Mouse (Mus musculus) B cell, adult (primary cell): ENCODE data around the gene Actn3. TPM values are rescaled to one million over a fixed set of nuclear protein-coding genes. Genes with fewer than 3 reads are reported as not detected.

Experiments used
- total RNA-seq: library from RNA; stranded (reverse); gene quantifications from 4 replicates; pipeline ENCODE4 v1.2.4, GENCODE M21; 2023; ENCODE audit not compliant: inconsistent age

Gene Actn3
- not detected in 4 replicates for total RNA-seq

GRCm38 (mm10) chr19:4877785-4878184, at the start of gene Actn3:
Actn3 (minus strand) TSS chr19:4877909.

GRCm38 (mm10) chr19:4905979-4906794, 28.5 kb upstream of the Actn3 start, which contains the start of gene Bbs1:
Bbs1 (minus strand) TSS chr19:4906628.

GRCm38 (mm10) chr19:4878405-4879323, 955 bp upstream of the Actn3 start, which contains the start of gene Zdhhc24:
Zdhhc24 (plus strand) TSS chr19:4878668.

GRCm38 (mm10) chr19:4854552-4855469, 22.9 kb downstream of the Actn3 start, which contains the start of gene Ctsf:
Ctsf (plus strand) TSS chr19:4855130.

GRCm38 (mm10) chr19:4839149-4839548, 38.6 kb downstream of the Actn3 start, which contains the start of the genes Ccs and Ccdc87:
Ccs (minus strand) TSS chr19:4839332.
Ccdc87 (plus strand) TSS chr19:4839366.

Other genes starting within 250 kb of the Actn3 start
- gene Gm960, start 179.2 kb downstream of the Actn3 start, total RNA-seq: not detected in 4 replicates
- gene Sptbn2, start 166.7 kb downstream of the Actn3 start, total RNA-seq: not detected in 4 replicates
- gene Rbm4b, start 121.4 kb downstream of the Actn3 start, total RNA-seq: 22.8 to 27.2 TPM (median 23.0 TPM) in 4 replicates
- gene Rbm4, start 84.0 kb downstream of the Actn3 start, total RNA-seq: 66.4 to 76.6 TPM (median 70.6 TPM) in 4 replicates
- gene Gm21992, start 66.3 kb downstream of the Actn3 start, total RNA-seq: 28.2 to 42.1 TPM (median 30.4 TPM) in 4 replicates
- gene Rbm14, start 66.3 kb downstream of the Actn3 start, total RNA-seq: 68.5 to 90.5 TPM (median 73.1 TPM) in 4 replicates
- 22.2 to 26.6 TPM (median 24.0 TPM) in 4 replicates for gene Ccs, start 38.6 kb downstream of the Actn3 start, total RNA-seq
- gene Ccdc87, start 38.5 kb downstream of the Actn3 start, total RNA-seq: not detected in 4 replicates
- 0.63 to 1.5 TPM (median 1.4 TPM) in 3 of 4 replicates, not detected in the other for gene Ctsf, start 22.8 kb downstream of the Actn3 start, total RNA-seq
- gene Zdhhc24, start 759 bp upstream of the Actn3 start, total RNA-seq: 7.2 to 12.1 TPM (median 9.8 TPM) in 4 replicates
- gene Bbs1, start 28.7 kb upstream of the Actn3 start, total RNA-seq: 2.5 to 5.7 TPM (median 2.9 TPM) in 4 replicates
- 71.4 to 78.7 TPM (median 76.1 TPM) in 4 replicates for gene Dpp3, start 50.4 kb upstream of the Actn3 start, total RNA-seq
- 1.1 to 4.0 TPM (median 1.6 TPM) in 4 replicates for gene Peli3, start 65.2 kb upstream of the Actn3 start, total RNA-seq
- gene Mrpl11, start 84.2 kb upstream of the Actn3 start, total RNA-seq: 31.3 to 42.8 TPM (median 37.5 TPM) in 4 replicates
- 0.22 TPM in 1 of 4 replicates, not detected in the others for gene Npas4, start 112.4 kb upstream of the Actn3 start, total RNA-seq
- 2.3 to 4.6 TPM (median 3.6 TPM) in 4 replicates for gene Slc29a2, start 146.0 kb upstream of the Actn3 start, total RNA-seq
- gene B4gat1, start 160.9 kb upstream of the Actn3 start, total RNA-seq: 1.0 to 3.7 TPM (median 2.2 TPM) in 4 replicates
- 2.1 to 4.3 TPM (median 3.1 TPM) in 4 replicates for gene AC124502.3, start 161.0 kb upstream of the Actn3 start, total RNA-seq
- gene Brms1, start 163.4 kb upstream of the Actn3 start, total RNA-seq: 59.2 to 67.2 TPM (median 63.0 TPM) in 4 replicates
- 1.8 to 3.9 TPM (median 3.1 TPM) in 4 replicates for gene Rin1, start 172.6 kb upstream of the Actn3 start, total RNA-seq
- 0.18 TPM in 1 of 4 replicates, not detected in the others for gene Cd248, start 190.2 kb upstream of the Actn3 start, total RNA-seq
- gene Tmem151a, start 207.6 kb upstream of the Actn3 start, total RNA-seq: 0.13 to 0.96 TPM in 2 of 4 replicates, not detected in the others
- gene Yif1a, start 210.6 kb upstream of the Actn3 start, total RNA-seq: 30.3 to 38.1 TPM (median 35.5 TPM) in 4 replicates
- 0.78 to 1.9 TPM (median 1.5 TPM) in 4 replicates for gene Cnih2, start 220.6 kb upstream of the Actn3 start, total RNA-seq
- gene Rab1b, start 229.2 kb upstream of the Actn3 start, total RNA-seq: 101 to 112 TPM (median 105 TPM) in 4 replicates
- gene Klc2, start 240.7 kb upstream of the Actn3 start, total RNA-seq: 34.5 to 38.0 TPM (median 36.7 TPM) in 4 replicates